Mouse (Mus musculus): Measurements from ENCODE around the gene Gpr55. TPM values are rescaled to one million over a fixed set of nuclear protein-coding genes. Genes with fewer than 3 reads are reported as not detected.

Gene Gpr55
- polyA plus RNA-seq, 1 experiment from 2014 or later, result 0.21 TPM

- no peaks in the 10 kb centered on the region for H3K9me3 ChIP-seq (ENCODE audit: control insufficient read depth, low read length)
- no peak within 1 kb of the TSS for H3K4me3 ChIP-seq (ENCODE audit: low read length)
- 15% methylated on average over 4 of the region's 4 CpGs for WGBS
- peak; percentile 95 for ATAC-seq
- peak within 1 kb of the TSS; percentile 29; the same call in 1 of the 2 replicates for H3K4me2 ChIP-seq (ENCODE audit: low read length)
- peaks cover 25% of the 10 kb centered on the region for H3K4me1 ChIP-seq (ENCODE audit: control insufficient read depth, insufficient read depth, low read depth, low read length)
- peak within 1 kb of the TSS; percentile 6; the same call in 1 of the 2 replicates for H3K9ac ChIP-seq (ENCODE audit: low read depth, low read length)
- no peaks in the 10 kb centered on the region for H3K36me3 ChIP-seq (ENCODE audit: control insufficient read depth, insufficient read depth, low read length)
- peak within 1 kb of the TSS; percentile 89 for H3K27ac ChIP-seq (ENCODE audit: low read depth, low read length)
- no peaks in the 10 kb centered on the region for H3K27me3 ChIP-seq (replicated peaks; ENCODE audit: control insufficient read depth, insufficient read depth, low read length)
Measured at GRCm38 (mm10) chr1:85928057-85928687, 32.6 kb downstream of the Gpr55 start, which contains the start of gene 4933407L21Rik. TSS of gene 4933407L21Rik (plus strand) at chr1:85928483.

GRCm38 (mm10) chr1:85925183-85925582, 35.6 kb downstream of the Gpr55 start:
- H3K9ac ChIP-seq (ENCODE audit: low read depth, low read length), result no peak overlapping the region
- no peak overlapping the region for H3K27ac ChIP-seq (ENCODE audit: low read depth, low read length)
- no peaks in the 10 kb centered on the region for H3K36me3 ChIP-seq (ENCODE audit: control insufficient read depth, insufficient read depth, low read length)
- no peaks in the 10 kb centered on the region for H3K27me3 ChIP-seq (replicated peaks; ENCODE audit: control insufficient read depth, insufficient read depth, low read length)
- peaks cover 27% of the 10 kb centered on the region for H3K4me1 ChIP-seq (ENCODE audit: control insufficient read depth, insufficient read depth, low read depth, low read length)
- no peak overlapping the region for H3K4me3 ChIP-seq (ENCODE audit: low read length)
- ATAC-seq, result no peak
- 82% methylated on average over 5 of the region's 5 CpGs for WGBS
- no peak overlapping the region for H3K4me2 ChIP-seq (ENCODE audit: low read length)
- H3K9me3 ChIP-seq (ENCODE audit: control insufficient read depth, low read length), result no peaks in the 10 kb centered on the region

- Histone ChIP-seq H3K27me3 (replicated peaks; ENCODE audit: control insufficient read depth, insufficient read depth, low read length) (no peaks in the 10 kb centered on the region), H3K4me3 (ENCODE audit: low read length) (no peak overlapping the region), H3K4me2 (ENCODE audit: low read length) (no peak overlapping the region), H3K4me1 (ENCODE audit: control insufficient read depth, insufficient read depth, low read depth, low read length) (peaks cover 18% of the 10 kb centered on the region), H3K9me3 (ENCODE audit: control insufficient read depth, low read length) (no peaks in the 10 kb centered on the region), H3K36me3 (ENCODE audit: control insufficient read depth, insufficient read depth, low read length) (no peaks in the 10 kb centered on the region), H3K27ac (ENCODE audit: low read depth, low read length) (peak overlapping the region; percentile 61), H3K9ac (ENCODE audit: low read depth, low read length) (no peak overlapping the region)
- WGBS, result 62% methylated on average over 5 of the region's 5 CpGs
- no peak; the same call in 1 of the 2 replicates for ATAC-seq
Measured at GRCm38 (mm10) chr1:85922865-85923211, 38.0 kb downstream of the Gpr55 start.

GRCm38 (mm10) chr1:85922127-85922864, 38.5 kb downstream of the Gpr55 start:
- Histone ChIP-seq H3K27me3 (replicated peaks; ENCODE audit: control insufficient read depth, insufficient read depth, low read length) (no peaks in the 10 kb centered on the region), H3K9ac (ENCODE audit: low read depth, low read length) (no peak overlapping the region), H3K4me2 (ENCODE audit: low read length) (no peak overlapping the region), H3K9me3 (ENCODE audit: control insufficient read depth, low read length) (no peaks in the 10 kb centered on the region), H3K27ac (ENCODE audit: low read depth, low read length) (peak overlapping the region; percentile 61), H3K36me3 (ENCODE audit: control insufficient read depth, insufficient read depth, low read length) (no peaks in the 10 kb centered on the region), H3K4me1 (ENCODE audit: control insufficient read depth, insufficient read depth, low read depth, low read length) (peaks cover 18% of the 10 kb centered on the region), H3K4me3 (ENCODE audit: low read length) (no peak overlapping the region)
- WGBS, result 40% methylated on average over 7 of the region's 7 CpGs
- peak; percentile 86 for ATAC-seq

- no peak overlapping the region for H3K4me3 ChIP-seq (ENCODE audit: low read length)
- H3K9me3 ChIP-seq (ENCODE audit: control insufficient read depth, low read length), result no peaks in the 10 kb centered on the region
- peak overlapping the region; percentile 61 for H3K27ac ChIP-seq (ENCODE audit: low read depth, low read length)
- H3K27me3 ChIP-seq (replicated peaks; ENCODE audit: control insufficient read depth, insufficient read depth, low read length), result no peaks in the 10 kb centered on the region
- no peak overlapping the region for H3K9ac ChIP-seq (ENCODE audit: low read depth, low read length)
- H3K4me2 ChIP-seq (ENCODE audit: low read length), result no peak overlapping the region
- 59% methylated on average over 7 of the region's 7 CpGs for WGBS
- peaks cover 23% of the 10 kb centered on the region for H3K4me1 ChIP-seq (ENCODE audit: control insufficient read depth, insufficient read depth, low read depth, low read length)
- ATAC-seq, result peak; percentile 66
- no peaks in the 10 kb centered on the region for H3K36me3 ChIP-seq (ENCODE audit: control insufficient read depth, insufficient read depth, low read length)
Measured at GRCm38 (mm10) chr1:85921725-85922124, 39.1 kb downstream of the Gpr55 start.

- Histone ChIP-seq H3K36me3 (ENCODE audit: control insufficient read depth, insufficient read depth, low read length) (no peaks in the 10 kb centered on the region), H3K4me1 (ENCODE audit: control insufficient read depth, insufficient read depth, low read depth, low read length) (peaks cover 29% of the 10 kb centered on the region), H3K9ac (ENCODE audit: low read depth, low read length) (no peak overlapping the region), H3K27ac (ENCODE audit: low read depth, low read length) (no peak overlapping the region), H3K27me3 (replicated peaks; ENCODE audit: control insufficient read depth, insufficient read depth, low read length) (no peaks in the 10 kb centered on the region), H3K4me3 (ENCODE audit: low read length) (no peak overlapping the region), H3K4me2 (ENCODE audit: low read length) (no peak overlapping the region), H3K9me3 (ENCODE audit: control insufficient read depth, low read length) (no peaks in the 10 kb centered on the region)
- WGBS, result 75% methylated on average over 7 of the region's 7 CpGs
- no peak for ATAC-seq
Measured at GRCm38 (mm10) chr1:85919621-85920020, 41.2 kb downstream of the Gpr55 start.

- Histone ChIP-seq H3K9me3 (ENCODE audit: control insufficient read depth, low read length) (no peaks in the 10 kb centered on the region), H3K4me3 (ENCODE audit: low read length) (no peak overlapping the region), H3K36me3 (ENCODE audit: control insufficient read depth, insufficient read depth, low read length) (no peaks in the 10 kb centered on the region), H3K9ac (ENCODE audit: low read depth, low read length) (no peak overlapping the region; the same call in 1 of the 2 replicates), H3K4me1 (ENCODE audit: control insufficient read depth, insufficient read depth, low read depth, low read length) (peaks cover 20% of the 10 kb centered on the region), H3K27me3 (replicated peaks; ENCODE audit: control insufficient read depth, insufficient read depth, low read length) (no peaks in the 10 kb centered on the region), H3K27ac (ENCODE audit: low read depth, low read length) (peak overlapping the region; percentile 84), H3K4me2 (ENCODE audit: low read length) (peak overlapping the region; percentile 18)
- peak; percentile 88 for ATAC-seq
- 8% methylated on average over 4 of the region's 4 CpGs for WGBS
Measured at GRCm38 (mm10) chr1:85916830-85917450, 43.9 kb downstream of the Gpr55 start.

- H3K4me1 ChIP-seq (ENCODE audit: control insufficient read depth, insufficient read depth, low read depth, low read length), result peaks cover 20% of the 10 kb centered on the region
- no peaks in the 10 kb centered on the region for H3K9me3 ChIP-seq (ENCODE audit: control insufficient read depth, low read length)
- no peak overlapping the region for H3K27ac ChIP-seq (ENCODE audit: low read depth, low read length)
- no peak overlapping the region for H3K4me2 ChIP-seq (ENCODE audit: low read length)
- H3K4me3 ChIP-seq (ENCODE audit: low read length), result no peak overlapping the region
- ATAC-seq, result no peak
- no peaks in the 10 kb centered on the region for H3K27me3 ChIP-seq (replicated peaks; ENCODE audit: control insufficient read depth, insufficient read depth, low read length)
- no peak overlapping the region for H3K9ac ChIP-seq (ENCODE audit: low read depth, low read length)
- no peaks in the 10 kb centered on the region for H3K36me3 ChIP-seq (ENCODE audit: control insufficient read depth, insufficient read depth, low read length)
Measured at GRCm38 (mm10) chr1:85915890-85916289, 44.9 kb downstream of the Gpr55 start.

GRCm38 (mm10) chr1:85913078-85913755, 47.6 kb downstream of the Gpr55 start:
- ATAC-seq, result no peak
- Histone ChIP-seq H3K4me1 (ENCODE audit: control insufficient read depth, insufficient read depth, low read depth, low read length) (peaks cover 17% of the 10 kb centered on the region), H3K9me3 (ENCODE audit: control insufficient read depth, low read length) (no peaks in the 10 kb centered on the region), H3K36me3 (ENCODE audit: control insufficient read depth, insufficient read depth, low read length) (no peaks in the 10 kb centered on the region), H3K9ac (ENCODE audit: low read depth, low read length) (no peak overlapping the region), H3K27ac (ENCODE audit: low read depth, low read length) (no peak overlapping the region), H3K4me2 (ENCODE audit: low read length) (no peak overlapping the region), H3K4me3 (ENCODE audit: low read length) (no peak overlapping the region), H3K27me3 (replicated peaks; ENCODE audit: control insufficient read depth, insufficient read depth, low read length) (no peaks in the 10 kb centered on the region)
- 92% methylated on average over 7 of the region's 7 CpGs for WGBS
